Mouse (Mus musculus): Measurements from ENCODE around the gene Ctnna3. TPM values are rescaled to one million over a fixed set of nuclear protein-coding genes. Genes with fewer than 3 reads are reported as not detected.
A peak's percentile ranks its signal among the peaks of the same experiment; 100 is the strongest.
"Not testable (repeated sequence)": the region's sequence is repeated elsewhere in the genome, so short reads cannot be mapped to it uniquely, and the experiment has no call there.

The Ctnna3 gene
- 0.36 and 1.2 TPM in 2 replicates for polyA plus RNA-seq (2015; fragmentation: Nextera tagmentation; extraction: Ambion mirVana)

GRCm38 (mm10) chr10:63429785-63430305 is at the start of gene Ctnna3:
Gene Ctnna3 (plus strand): TSS chr10:63430098.
- H3K4me1 ChIP-seq (ENCODE audit: control insufficient read depth, insufficient read depth, low read length): no peaks in the 10 kb centered on the region
- H3K36me3 ChIP-seq (ENCODE audit: control insufficient read depth, insufficient read depth, low read length): no peaks in the 10 kb centered on the region
- peak within 1 kb of the TSS; percentile 82 for H3K27ac ChIP-seq (ENCODE audit: low read length)
- H3K4me3 ChIP-seq (replicated peaks; ENCODE audit: low read length): peak within 1 kb of the TSS; percentile 88
- H3K27me3 ChIP-seq (ENCODE audit: control insufficient read depth, insufficient read depth, low read length): no peaks in the 10 kb centered on the region
- peak within 1 kb of the TSS; percentile 83 for H3K9ac ChIP-seq (ENCODE audit: low read length)
- under 1% methylated on average over 55 of the region's 55 CpGs for WGBS
- peak within 1 kb of the TSS; percentile 68 for H3K4me2 ChIP-seq (ENCODE audit: low read depth, low read length)
- H3K9me3 ChIP-seq (replicated peaks; ENCODE audit: control insufficient read depth, low read length): no peaks in the 10 kb centered on the region
- ATAC-seq (ENCODE audit: insufficient read depth, low FRiP score): peak; percentile 95

- no peak for ATAC-seq (ENCODE audit: insufficient read depth, low FRiP score)
- Histone ChIP-seq H3K36me3 (ENCODE audit: control insufficient read depth, insufficient read depth, low read length) (no peaks in the 10 kb centered on the region), H3K27me3 (ENCODE audit: control insufficient read depth, insufficient read depth, low read length) (no peaks in the 10 kb centered on the region), H3K27ac (ENCODE audit: low read length) (peak within 1 kb of the TSS; percentile 51), H3K4me3 (replicated peaks; ENCODE audit: low read length) (peak within 1 kb of the TSS; percentile 66), H3K9me3 (replicated peaks; ENCODE audit: control insufficient read depth, low read length) (no peaks in the 10 kb centered on the region), H3K9ac (ENCODE audit: low read length) (peak within 1 kb of the TSS; percentile 82), H3K4me2 (ENCODE audit: low read depth, low read length) (peak within 1 kb of the TSS; percentile 93), H3K4me1 (ENCODE audit: control insufficient read depth, insufficient read depth, low read length) (0 out of 2 replicates have a peak, but pooled peaks cover 5% of the 10 kb centered on the region)
- WGBS: 3% methylated on average over 24 of the region's 24 CpGs
Observed at GRCm38 (mm10) chr10:63381498-63382280, 48.2 kb upstream of the Ctnna3 start, which contains the start of gene Sirt1. Gene Sirt1 (minus strand): TSS chr10:63381704.

DNA sequence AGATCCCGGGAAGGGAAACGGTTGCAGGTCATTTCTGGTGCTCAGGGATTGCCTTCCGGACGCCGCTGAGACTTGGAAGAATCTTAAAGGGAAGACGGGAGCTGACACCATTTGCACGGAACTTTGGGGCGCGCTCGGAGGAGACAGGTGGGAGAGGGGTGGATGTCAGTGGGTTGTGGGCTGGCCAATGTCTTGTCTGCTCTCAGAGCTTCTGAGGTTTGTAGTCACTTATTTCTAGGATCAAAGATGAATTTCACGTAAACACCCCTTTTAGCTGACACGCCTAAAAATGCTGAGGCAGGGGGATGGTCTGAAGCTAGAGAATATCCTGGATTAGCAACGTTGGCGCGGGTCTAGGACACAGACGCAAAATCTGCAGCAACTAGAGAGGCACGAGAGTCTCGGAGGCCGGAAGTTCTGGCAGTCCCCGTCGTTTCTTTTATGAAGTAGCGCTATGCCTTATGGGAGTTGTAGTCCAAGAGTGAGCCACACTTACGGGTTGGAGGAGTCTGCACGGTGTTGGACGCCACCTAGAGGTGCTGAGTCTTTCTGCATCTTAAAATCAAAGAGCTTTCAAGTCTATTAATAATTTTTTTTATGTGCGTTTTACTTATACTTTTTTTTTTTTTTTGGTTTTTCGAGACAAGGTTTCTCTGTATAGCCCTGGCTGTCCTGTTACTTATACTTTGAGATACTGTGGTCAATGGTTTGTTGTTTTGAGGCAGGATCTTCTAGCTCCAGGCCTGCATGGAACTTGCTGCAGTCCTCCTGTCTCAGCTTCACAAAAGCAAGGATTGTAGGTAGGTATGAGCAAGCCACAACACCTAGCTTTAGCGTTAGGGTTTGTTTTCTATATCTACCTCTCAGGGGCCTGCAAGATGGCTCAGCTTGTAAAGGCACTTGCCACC is 47.3 kb upstream of the Ctnna3 start, which contains the start of gene Dnajc12:
TSS of gene Dnajc12 (plus strand) at position 72 of the 908 bp plus-strand sequence.
- peak within 1 kb of the TSS; percentile 51 for H3K27ac ChIP-seq (ENCODE audit: low read length)
- H3K36me3 ChIP-seq (ENCODE audit: control insufficient read depth, insufficient read depth, low read length): no peaks in the 10 kb centered on the region
- WGBS: under 1% methylated on average over 28 of the region's 28 CpGs
- no peaks in the 10 kb centered on the region for H3K9me3 ChIP-seq (replicated peaks; ENCODE audit: control insufficient read depth, low read length)
- H3K27me3 ChIP-seq (ENCODE audit: control insufficient read depth, insufficient read depth, low read length): no peaks in the 10 kb centered on the region
- H3K4me1 ChIP-seq (ENCODE audit: control insufficient read depth, insufficient read depth, low read length): 0 out of 2 replicates have a peak, but pooled peaks cover 5% of the 10 kb centered on the region
- H3K9ac ChIP-seq (ENCODE audit: low read length): peak within 1 kb of the TSS; percentile 82
- peak; percentile 92 for ATAC-seq (ENCODE audit: insufficient read depth, low FRiP score)
- peak within 1 kb of the TSS; percentile 93 for H3K4me2 ChIP-seq (ENCODE audit: low read depth, low read length)
- H3K4me3 ChIP-seq (replicated peaks; ENCODE audit: low read length): peak within 1 kb of the TSS; percentile 66

- peak overlapping the region; percentile 77 for H3K4me2 ChIP-seq (ENCODE audit: low read depth, low read length)
- WGBS: 27% methylated on average over 5 of the region's 5 CpGs
- peak overlapping the region; percentile 69 for H3K4me3 ChIP-seq (replicated peaks; ENCODE audit: low read length)
- ATAC-seq (ENCODE audit: insufficient read depth, low FRiP score); H3K4me1 ChIP-seq (ENCODE audit: control insufficient read depth, insufficient read depth, low read length); H3K27me3 ChIP-seq (ENCODE audit: control insufficient read depth, insufficient read depth, low read length); H3K36me3 ChIP-seq (ENCODE audit: control insufficient read depth, insufficient read depth, low read length); H3K9me3 ChIP-seq (replicated peaks; ENCODE audit: control insufficient read depth, low read length); H3K27ac ChIP-seq (ENCODE audit: low read length); H3K9ac ChIP-seq (ENCODE audit: low read length): not testable (repeated sequence)
Observed at GRCm38 (mm10) chr10:63385897-63386296, 44.0 kb upstream of the Ctnna3 start.

DNA sequence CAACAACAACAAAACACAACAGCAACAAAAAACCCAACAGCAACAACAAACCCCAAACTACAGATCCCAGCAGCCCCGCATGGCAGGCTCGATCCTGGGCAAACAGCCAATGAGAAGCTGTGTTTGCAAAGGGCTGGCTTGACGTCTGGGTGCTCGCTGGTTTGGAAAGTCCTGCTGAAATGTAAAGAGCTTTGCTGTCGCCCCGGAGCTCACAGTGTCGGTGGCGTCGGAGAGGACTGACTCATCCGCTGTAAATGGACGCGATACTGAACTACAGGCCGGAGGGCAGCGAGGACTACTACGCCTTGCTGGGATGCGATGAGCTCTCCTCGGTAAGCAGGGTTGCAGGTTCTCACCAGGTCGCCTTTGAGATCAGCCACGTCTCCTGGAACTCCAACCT is 43.5 kb upstream of the Ctnna3 start:
- 0 out of 2 replicates have a peak, but pooled peaks cover 5% of the 10 kb centered on the region for H3K4me1 ChIP-seq (ENCODE audit: control insufficient read depth, insufficient read depth, low read length)
- no peaks in the 10 kb centered on the region for H3K36me3 ChIP-seq (ENCODE audit: control insufficient read depth, insufficient read depth, low read length)
- peak overlapping the region; percentile 77 for H3K4me2 ChIP-seq (ENCODE audit: low read depth, low read length)
- WGBS: 0% methylated on average over 19 of the region's 19 CpGs
- H3K9ac ChIP-seq (ENCODE audit: low read length): peak overlapping the region; percentile 79
- no peaks in the 10 kb centered on the region for H3K27me3 ChIP-seq (ENCODE audit: control insufficient read depth, insufficient read depth, low read length)
- H3K4me3 ChIP-seq (replicated peaks; ENCODE audit: low read length): peak overlapping the region; percentile 69
- H3K9me3 ChIP-seq (replicated peaks; ENCODE audit: control insufficient read depth, low read length): no peaks in the 10 kb centered on the region
- peak; percentile 75 for ATAC-seq (ENCODE audit: insufficient read depth, low FRiP score)
- peak overlapping the region; percentile 64 for H3K27ac ChIP-seq (ENCODE audit: low read length)

- H3K9ac ChIP-seq (ENCODE audit: low read length): peak overlapping the region; percentile 79
- H3K9me3 ChIP-seq (replicated peaks; ENCODE audit: control insufficient read depth, low read length): no peaks in the 10 kb centered on the region
- H3K27me3 ChIP-seq (ENCODE audit: control insufficient read depth, insufficient read depth, low read length): no peaks in the 10 kb centered on the region
- no peaks in the 10 kb centered on the region for H3K36me3 ChIP-seq (ENCODE audit: control insufficient read depth, insufficient read depth, low read length)
- no peak overlapping the region for H3K27ac ChIP-seq (ENCODE audit: low read length)
- no peak for ATAC-seq (ENCODE audit: insufficient read depth, low FRiP score)
- H3K4me3 ChIP-seq (replicated peaks; ENCODE audit: low read length): peak overlapping the region; percentile 69
- 0 out of 2 replicates have a peak, but pooled peaks cover under 1% of the 10 kb centered on the region for H3K4me1 ChIP-seq (ENCODE audit: control insufficient read depth, insufficient read depth, low read length)
- 3% methylated on average over 10 of the region's 10 CpGs for WGBS
- H3K4me2 ChIP-seq (ENCODE audit: low read depth, low read length): peak overlapping the region; percentile 77
Observed at GRCm38 (mm10) chr10:63386991-63387390, 42.9 kb upstream of the Ctnna3 start.

- ATAC-seq (ENCODE audit: insufficient read depth, low FRiP score): no peak
- H3K4me2 ChIP-seq (ENCODE audit: low read depth, low read length): no peak overlapping the region
- H3K4me1 ChIP-seq (ENCODE audit: control insufficient read depth, insufficient read depth, low read length): no peaks in the 10 kb centered on the region
- H3K27me3 ChIP-seq (ENCODE audit: control insufficient read depth, insufficient read depth, low read length): no peaks in the 10 kb centered on the region
- no peak overlapping the region for H3K4me3 ChIP-seq (replicated peaks; ENCODE audit: low read length)
- no peaks in the 10 kb centered on the region for H3K36me3 ChIP-seq (ENCODE audit: control insufficient read depth, insufficient read depth, low read length)
- no peak overlapping the region for H3K27ac ChIP-seq (ENCODE audit: low read length)
- no peak overlapping the region for H3K9ac ChIP-seq (ENCODE audit: low read length)
- no peaks in the 10 kb centered on the region for H3K9me3 ChIP-seq (replicated peaks; ENCODE audit: control insufficient read depth, low read length)
- 56% methylated on average over 4 of the region's 4 CpGs for WGBS
Observed at GRCm38 (mm10) chr10:63388948-63389347, 41.0 kb upstream of the Ctnna3 start.

DNA sequence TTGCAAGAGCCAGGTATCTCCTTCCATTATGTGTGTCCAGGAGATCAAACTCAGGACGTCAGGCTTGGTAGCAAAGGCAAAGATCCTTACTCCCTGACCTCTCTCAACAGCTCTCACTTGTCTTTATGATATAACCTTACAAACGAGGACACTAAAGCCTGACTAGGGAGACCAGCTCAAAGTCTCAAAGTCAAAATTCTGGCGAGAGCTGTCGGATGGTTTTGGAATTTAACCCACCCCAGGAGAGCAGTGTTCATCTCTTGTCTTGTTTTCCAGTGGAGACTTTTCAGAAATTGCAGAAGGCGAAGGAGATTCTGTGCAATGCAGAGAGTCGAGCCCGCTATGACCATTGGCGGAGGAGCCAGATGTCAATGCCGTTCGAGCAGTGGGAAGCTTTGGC is 32.9 kb upstream of the Ctnna3 start:
- H3K36me3 ChIP-seq (ENCODE audit: control insufficient read depth, insufficient read depth, low read length): no peaks in the 10 kb centered on the region
- no peak overlapping the region for H3K4me3 ChIP-seq (replicated peaks; ENCODE audit: low read length)
- no peaks in the 10 kb centered on the region for H3K9me3 ChIP-seq (replicated peaks; ENCODE audit: control insufficient read depth, low read length)
- no peak for ATAC-seq (ENCODE audit: insufficient read depth, low FRiP score)
- no peak overlapping the region for H3K27ac ChIP-seq (ENCODE audit: low read length)
- WGBS: 89% methylated on average over 10 of the region's 10 CpGs
- H3K4me1 ChIP-seq (ENCODE audit: control insufficient read depth, insufficient read depth, low read length): no peaks in the 10 kb centered on the region
- H3K9ac ChIP-seq (ENCODE audit: low read length): no peak overlapping the region
- no peak overlapping the region for H3K4me2 ChIP-seq (ENCODE audit: low read depth, low read length)
- H3K27me3 ChIP-seq (ENCODE audit: control insufficient read depth, insufficient read depth, low read length): no peaks in the 10 kb centered on the region

All from stomach, embryonic 16.5 days (tissue).